Mouse (Mus musculus): ENCODE results near the gene Arhgap23. TPM values are rescaled to one million over a fixed set of nuclear protein-coding genes. Genes with fewer than 3 reads are reported as not detected.

Gene Arhgap23
- polyA plus RNA-seq, 1 experiment from 2014 or later = 12.5 TPM

DNA sequence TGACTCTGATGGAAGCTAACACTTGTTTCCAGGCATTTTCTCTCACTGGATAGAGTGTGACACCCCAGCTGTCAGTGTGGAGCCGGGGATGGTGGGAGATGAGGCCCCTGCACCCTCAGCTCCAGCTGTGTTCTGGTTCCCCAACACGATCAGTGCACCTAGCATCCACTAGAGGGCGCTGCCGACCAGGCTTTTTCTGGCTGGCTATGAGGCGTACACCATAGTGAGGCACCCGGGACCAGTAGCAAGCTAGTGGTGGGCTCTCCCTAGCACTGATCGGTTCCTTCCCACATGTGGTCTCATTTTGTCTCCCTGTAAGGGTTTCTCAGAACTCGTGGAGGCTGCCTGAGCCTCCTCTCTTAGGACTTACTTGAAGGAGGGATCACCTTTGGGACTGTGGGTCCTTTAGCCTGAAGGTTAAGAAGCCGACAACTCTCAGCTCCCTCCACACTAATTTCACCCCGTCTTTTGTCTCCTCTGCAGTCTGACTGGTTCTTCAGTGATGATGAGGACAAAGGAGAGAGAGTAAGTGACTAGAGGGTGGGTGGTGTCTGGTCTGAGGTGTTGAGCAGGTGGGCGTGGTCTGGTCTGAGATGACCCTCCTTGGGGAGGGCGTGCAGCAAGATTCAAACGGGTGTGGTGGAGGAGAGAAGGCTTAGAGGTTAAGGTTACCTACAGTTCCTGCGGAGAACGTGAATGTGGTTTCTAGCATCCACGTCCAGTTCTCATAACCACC lies 74.4 kb downstream of the Arhgap23 start:
- no peaks in the 10 kb centered on the region for H3K27me3 ChIP-seq (replicated peaks)
- H3K4me1 ChIP-seq (replicated peaks) = peaks cover 7% of the 10 kb centered on the region; the same call in 1 of the 2 replicates
- no peak overlapping the region for H3K4me2 ChIP-seq
- no peaks in the 10 kb centered on the region; the same call in 1 of the 2 replicates for H3K9me3 ChIP-seq (replicated peaks)
- 41% methylated on average over 16 of the region's 16 CpGs for WGBS
- no peak overlapping the region for H3K9ac ChIP-seq
- no peak overlapping the region for H3K4me3 ChIP-seq
- H3K36me3 ChIP-seq = peaks cover 92% of the 10 kb centered on the region
- ATAC-seq (ENCODE audit: insufficient number of reproducible peaks, low FRiP score) = peak; percentile 23; the same call in 1 of the 2 replicates
- no peak overlapping the region for H3K27ac ChIP-seq (ENCODE audit: poor library complexity, severe bottlenecking)

DNA sequence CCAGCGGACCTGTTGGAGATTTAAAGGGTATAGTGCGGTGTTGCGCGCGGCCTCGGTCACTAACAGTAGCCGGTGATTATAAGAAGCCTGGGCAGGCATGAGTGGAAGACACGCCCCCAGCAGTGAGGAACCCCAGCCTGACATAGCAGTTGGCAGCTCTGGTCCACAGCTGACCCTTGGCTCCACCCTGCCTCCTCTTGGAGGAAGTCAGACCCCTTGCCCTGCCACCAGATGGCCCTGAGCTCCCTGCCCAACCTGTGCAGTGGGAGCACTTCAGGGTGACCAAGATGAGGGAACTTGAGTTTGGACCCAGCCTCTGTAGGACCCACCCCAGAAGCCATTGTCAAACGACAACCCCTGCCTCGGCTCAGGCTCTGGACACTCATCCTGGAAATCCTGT lies 76.3 kb downstream of the Arhgap23 start:
- H3K27me3 ChIP-seq (replicated peaks) = no peaks in the 10 kb centered on the region
- no peaks in the 10 kb centered on the region; the same call in 1 of the 2 replicates for H3K9me3 ChIP-seq (replicated peaks)
- no peak overlapping the region for H3K27ac ChIP-seq (ENCODE audit: poor library complexity, severe bottlenecking)
- H3K4me1 ChIP-seq (replicated peaks) = no peaks in the 10 kb centered on the region
- no peak overlapping the region for H3K4me3 ChIP-seq
- H3K4me2 ChIP-seq = no peak overlapping the region
- peaks cover 90% of the 10 kb centered on the region for H3K36me3 ChIP-seq
- 82% methylated on average over 10 of the region's 10 CpGs for WGBS
- no peak overlapping the region for H3K9ac ChIP-seq
- peak; percentile 19; the same call in 1 of the 2 replicates for ATAC-seq (ENCODE audit: insufficient number of reproducible peaks, low FRiP score)

DNA sequence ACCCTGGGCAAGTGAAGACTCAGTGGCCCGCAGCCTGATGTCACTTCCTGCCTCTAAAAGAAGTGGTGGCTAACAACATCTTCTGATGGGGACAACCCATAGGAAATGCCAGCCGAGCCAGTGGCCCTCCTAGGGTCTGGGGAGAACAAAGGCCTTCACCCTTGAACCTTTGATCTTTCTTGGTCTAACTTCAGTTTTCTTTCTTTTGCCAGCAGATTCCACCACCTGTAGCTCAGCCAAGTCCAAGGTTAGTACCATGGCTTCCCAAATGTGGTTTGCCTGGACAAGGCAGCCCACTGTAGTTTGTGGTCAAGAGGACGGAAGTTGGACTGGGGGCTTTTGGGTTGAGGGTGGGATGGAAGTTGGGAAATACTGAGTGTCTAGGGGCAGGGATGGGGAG lies 77.5 kb downstream of the Arhgap23 start:
- Histone ChIP-seq H3K9me3 (replicated peaks) (peaks cover 3% of the 10 kb centered on the region; the same call in 1 of the 2 replicates), H3K36me3 (peaks cover 90% of the 10 kb centered on the region), H3K9ac (no peak overlapping the region), H3K27ac (ENCODE audit: poor library complexity, severe bottlenecking) (no peak overlapping the region), H3K4me2 (no peak overlapping the region), H3K27me3 (replicated peaks) (peaks cover 9% of the 10 kb centered on the region), H3K4me3 (no peak overlapping the region), H3K4me1 (replicated peaks) (no peaks in the 10 kb centered on the region)
- 81% methylated on average over 3 of the region's 3 CpGs for WGBS
- ATAC-seq (ENCODE audit: insufficient number of reproducible peaks, low FRiP score) = no peak

DNA sequence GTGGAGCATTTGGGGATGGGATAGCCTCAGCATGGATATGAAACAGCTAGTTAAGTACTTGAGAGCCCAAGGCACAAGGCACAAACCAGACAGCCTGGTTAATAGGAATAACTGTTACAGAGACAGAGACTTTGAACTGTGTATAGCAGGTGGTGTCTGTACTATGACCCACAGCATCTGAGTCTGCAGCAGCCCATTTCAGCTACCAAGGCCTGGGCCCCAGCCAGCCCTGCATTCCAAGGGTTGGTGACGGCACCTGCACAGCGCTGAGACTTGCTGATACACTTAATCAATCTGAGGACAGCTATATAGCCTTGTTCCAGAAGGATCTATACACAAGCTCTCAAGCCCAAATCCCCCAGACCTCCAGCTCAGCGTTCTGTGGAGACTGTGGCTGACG lies 82.2 kb downstream of the Arhgap23 start:
- H3K27me3 ChIP-seq (replicated peaks) = peaks cover 38% of the 10 kb centered on the region
- WGBS = 94% methylated on average over 4 of the region's 4 CpGs
- no peak overlapping the region for H3K4me2 ChIP-seq
- peaks cover 3% of the 10 kb centered on the region; the same call in 1 of the 2 replicates for H3K9me3 ChIP-seq (replicated peaks)
- H3K4me1 ChIP-seq (replicated peaks) = peaks cover 19% of the 10 kb centered on the region
- ATAC-seq (ENCODE audit: insufficient number of reproducible peaks, low FRiP score) = no peak
- no peak overlapping the region for H3K4me3 ChIP-seq
- H3K36me3 ChIP-seq = peaks cover 87% of the 10 kb centered on the region
- no peak overlapping the region for H3K27ac ChIP-seq (ENCODE audit: poor library complexity, severe bottlenecking)
- no peak overlapping the region for H3K9ac ChIP-seq

DNA sequence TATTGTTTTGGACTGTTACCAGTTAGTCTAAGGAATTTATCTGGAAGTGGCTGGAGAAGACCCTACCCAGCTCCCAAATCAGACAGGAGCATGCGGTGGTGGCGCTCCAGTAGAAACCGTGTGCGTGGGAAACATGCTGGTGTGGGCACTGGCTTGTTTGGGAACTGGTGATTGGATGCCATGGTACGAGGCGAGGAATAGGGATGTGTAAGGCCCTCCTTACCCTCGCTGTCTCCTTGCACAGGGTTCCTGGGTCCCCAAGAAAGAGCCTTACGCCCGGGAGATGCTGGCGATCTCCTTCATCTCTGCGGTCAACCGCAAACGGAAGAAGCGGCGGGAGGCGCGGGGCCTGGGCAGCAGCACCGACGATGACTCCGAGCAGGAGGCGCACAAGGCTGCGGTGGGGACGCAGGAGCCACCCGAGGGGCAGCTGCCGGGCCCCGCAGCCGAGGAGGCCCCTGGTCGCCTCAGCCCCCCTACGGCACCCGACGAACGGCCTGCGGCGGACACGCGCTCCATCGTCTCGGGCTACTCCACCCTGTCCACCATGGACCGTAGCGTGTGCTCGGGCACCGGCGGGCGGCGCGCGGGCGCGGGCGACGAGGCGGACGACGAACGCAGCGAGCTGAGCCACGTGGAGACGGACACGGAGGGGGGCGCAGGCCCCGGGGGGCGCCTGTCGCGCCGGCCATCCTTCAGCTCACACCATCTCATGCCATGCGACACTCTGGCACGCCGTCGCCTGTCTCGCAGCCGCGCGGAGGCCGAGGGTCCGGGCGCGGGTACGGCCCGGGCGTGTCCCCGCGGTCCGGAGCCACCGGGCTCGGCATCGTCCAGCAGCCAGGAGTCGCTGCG lies 84.8 kb downstream of the Arhgap23 start, which contains the start of gene 4933428G20Rik:
Gene 4933428G20Rik, minus strand, starts transcription at position 476 of the 855 bp plus-strand sequence.
- peaks cover 19% of the 10 kb centered on the region for H3K4me1 ChIP-seq (replicated peaks)
- peaks cover 65% of the 10 kb centered on the region for H3K36me3 ChIP-seq
- H3K27me3 ChIP-seq (replicated peaks) = peaks cover 38% of the 10 kb centered on the region
- H3K9ac ChIP-seq = peak within 1 kb of the TSS; percentile 27; the same call in 1 of the 2 replicates
- ATAC-seq (ENCODE audit: insufficient number of reproducible peaks, low FRiP score) = 0 out of 2 replicates have a peak, but pooled peaks have one; percentile 13
- peak within 1 kb of the TSS; percentile 59 for H3K4me2 ChIP-seq
- 0 out of 2 replicates have a peak, but pooled peaks cover 3% of the 10 kb centered on the region for H3K9me3 ChIP-seq (replicated peaks)
- H3K27ac ChIP-seq (ENCODE audit: poor library complexity, severe bottlenecking) = no peak within 1 kb of the TSS
- WGBS = 35% methylated on average over 88 of the region's 88 CpGs
- peak within 1 kb of the TSS; percentile 30 for H3K4me3 ChIP-seq

DNA sequence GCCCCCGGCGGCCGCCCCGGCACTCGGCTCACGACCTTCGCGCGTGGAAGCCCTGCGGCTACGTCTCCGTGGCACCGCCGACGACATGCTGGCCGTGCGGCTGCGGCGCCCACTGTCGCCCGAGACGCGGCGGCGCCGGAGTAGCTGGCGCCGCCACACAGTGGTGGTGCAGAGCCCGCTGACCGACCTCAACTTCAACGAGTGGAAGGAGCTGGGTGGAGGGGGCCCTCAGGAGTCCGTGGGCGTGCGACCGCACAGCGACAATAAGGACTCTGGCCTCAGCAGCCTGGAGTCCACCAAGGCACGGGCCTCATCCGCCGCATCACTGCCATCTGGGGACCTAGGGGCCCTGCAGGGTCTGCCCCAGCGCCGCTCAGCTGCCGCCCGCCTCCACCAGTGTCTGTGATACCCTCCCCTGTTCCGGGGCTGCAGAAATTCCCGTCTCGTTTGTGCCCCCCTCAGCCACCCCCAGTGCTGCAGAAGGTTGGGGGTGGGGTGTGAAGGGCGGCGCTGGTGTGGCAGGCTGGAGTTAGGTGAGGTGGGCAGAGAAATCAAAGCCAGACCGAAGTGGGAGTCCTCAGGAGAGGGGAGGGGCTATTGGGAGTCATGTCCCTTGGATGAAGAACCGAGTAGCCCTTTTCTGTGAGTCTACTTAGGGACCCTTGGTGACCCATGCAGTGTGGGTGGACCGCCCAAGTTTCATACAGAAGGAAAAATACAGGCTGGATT lies 85.6 kb downstream of the Arhgap23 start:
- Histone ChIP-seq H3K27me3 (replicated peaks) (peaks cover 38% of the 10 kb centered on the region), H3K4me2 (peak overlapping the region; percentile 59), H3K36me3 (peaks cover 57% of the 10 kb centered on the region), H3K4me1 (replicated peaks) (peaks cover 19% of the 10 kb centered on the region), H3K27ac (ENCODE audit: poor library complexity, severe bottlenecking) (no peak overlapping the region), H3K9me3 (replicated peaks) (0 out of 2 replicates have a peak, but pooled peaks cover 3% of the 10 kb centered on the region), H3K4me3 (peak overlapping the region; percentile 30), H3K9ac (peak overlapping the region; percentile 27; the same call in 1 of the 2 replicates)
- 0 out of 2 replicates have a peak, but pooled peaks have one; percentile 19 for ATAC-seq (ENCODE audit: insufficient number of reproducible peaks, low FRiP score)
- WGBS = 43% methylated on average over 51 of the region's 51 CpGs

DNA sequence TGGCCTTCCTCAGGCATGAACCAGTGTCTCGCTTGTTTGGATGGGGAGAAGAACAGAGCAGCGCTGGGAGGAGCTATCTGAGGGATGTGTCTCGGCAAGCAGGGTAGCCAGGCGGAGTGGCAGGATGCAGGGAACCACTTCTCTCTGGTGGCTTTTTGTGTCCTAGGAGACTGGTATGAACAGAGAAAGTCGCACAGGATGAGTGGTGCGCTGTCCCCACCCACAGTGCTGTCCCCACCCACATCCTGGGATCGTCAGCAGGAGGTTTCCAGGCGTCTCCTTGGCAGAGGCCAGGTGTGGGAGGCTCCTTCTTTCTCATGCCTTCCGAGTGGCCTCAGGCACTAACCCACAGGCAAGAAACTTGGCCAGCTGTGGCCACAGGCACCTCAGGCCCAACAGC lies 87.0 kb downstream of the Arhgap23 start:
- no peak overlapping the region for H3K27ac ChIP-seq (ENCODE audit: poor library complexity, severe bottlenecking)
- H3K4me2 ChIP-seq = no peak overlapping the region
- H3K27me3 ChIP-seq (replicated peaks) = peaks cover 37% of the 10 kb centered on the region
- WGBS = 42% methylated on average over 9 of the region's 9 CpGs
- H3K36me3 ChIP-seq = peaks cover 43% of the 10 kb centered on the region
- peaks cover 19% of the 10 kb centered on the region for H3K4me1 ChIP-seq (replicated peaks)
- H3K4me3 ChIP-seq = no peak overlapping the region
- 0 out of 2 replicates have a peak, but pooled peaks cover 3% of the 10 kb centered on the region for H3K9me3 ChIP-seq (replicated peaks)
- H3K9ac ChIP-seq = no peak overlapping the region
- ATAC-seq (ENCODE audit: insufficient number of reproducible peaks, low FRiP score) = peak; percentile 13; the same call in 1 of the 2 replicates

DNA sequence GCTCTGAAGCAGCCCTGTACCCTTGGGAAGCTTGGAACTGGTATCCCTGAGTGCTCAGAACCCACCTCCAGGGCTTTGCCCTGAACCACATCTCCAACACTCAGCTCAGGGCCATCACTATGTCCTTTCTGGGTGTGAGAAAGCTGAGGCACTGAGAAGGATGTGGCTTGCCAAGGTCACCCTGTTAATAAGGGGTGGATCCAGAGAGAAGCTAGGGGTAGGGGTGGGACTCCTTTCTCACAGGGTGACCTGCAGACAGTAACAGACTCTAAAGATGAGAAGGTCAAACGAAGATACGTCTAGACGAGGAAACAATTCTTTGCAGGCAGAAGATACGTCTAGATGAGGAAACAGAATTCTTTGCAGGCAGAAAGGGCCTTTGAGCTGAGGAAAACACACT lies 87.5 kb downstream of the Arhgap23 start:
- 72% methylated on average over 4 of the region's 4 CpGs for WGBS
- H3K27ac ChIP-seq (ENCODE audit: poor library complexity, severe bottlenecking) = no peak overlapping the region
- ATAC-seq (ENCODE audit: insufficient number of reproducible peaks, low FRiP score) = no peak
- H3K4me2 ChIP-seq = no peak overlapping the region
- no peaks in the 10 kb centered on the region for H3K9me3 ChIP-seq (replicated peaks)
- peaks cover 19% of the 10 kb centered on the region for H3K4me1 ChIP-seq (replicated peaks)
- H3K4me3 ChIP-seq = no peak overlapping the region
- no peak overlapping the region for H3K9ac ChIP-seq
- peaks cover 32% of the 10 kb centered on the region for H3K27me3 ChIP-seq (replicated peaks)
- peaks cover 38% of the 10 kb centered on the region for H3K36me3 ChIP-seq

DNA sequence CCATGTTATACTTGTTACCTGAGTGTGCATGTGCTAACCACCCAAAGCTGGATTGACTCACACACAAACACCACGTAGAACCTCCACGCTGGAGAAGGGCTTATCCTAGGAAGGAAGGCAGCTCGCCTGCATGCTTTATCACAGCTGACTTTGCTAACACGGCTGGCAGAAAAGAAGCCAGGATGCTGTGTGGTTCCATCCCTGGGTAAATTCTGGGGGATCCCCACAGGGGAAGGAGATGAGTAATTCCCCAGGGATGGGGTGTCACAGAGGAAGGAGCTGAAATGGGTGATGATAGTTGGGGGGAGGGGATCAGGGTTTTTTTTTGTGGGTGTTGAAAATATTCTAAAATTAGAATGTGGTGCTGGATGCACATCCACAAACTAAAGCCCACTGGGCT lies 90.5 kb downstream of the Arhgap23 start:
- Histone ChIP-seq H3K9me3 (replicated peaks) (no peaks in the 10 kb centered on the region), H3K27ac (ENCODE audit: poor library complexity, severe bottlenecking) (no peak overlapping the region), H3K4me2 (no peak overlapping the region), H3K4me1 (replicated peaks) (peaks cover 6% of the 10 kb centered on the region), H3K9ac (no peak overlapping the region), H3K36me3 (peaks cover 12% of the 10 kb centered on the region), H3K27me3 (replicated peaks) (peaks cover 17% of the 10 kb centered on the region), H3K4me3 (no peak overlapping the region)
- WGBS = 53% methylated on average over 4 of the region's 4 CpGs
- no peak for ATAC-seq (ENCODE audit: insufficient number of reproducible peaks, low FRiP score)

DNA sequence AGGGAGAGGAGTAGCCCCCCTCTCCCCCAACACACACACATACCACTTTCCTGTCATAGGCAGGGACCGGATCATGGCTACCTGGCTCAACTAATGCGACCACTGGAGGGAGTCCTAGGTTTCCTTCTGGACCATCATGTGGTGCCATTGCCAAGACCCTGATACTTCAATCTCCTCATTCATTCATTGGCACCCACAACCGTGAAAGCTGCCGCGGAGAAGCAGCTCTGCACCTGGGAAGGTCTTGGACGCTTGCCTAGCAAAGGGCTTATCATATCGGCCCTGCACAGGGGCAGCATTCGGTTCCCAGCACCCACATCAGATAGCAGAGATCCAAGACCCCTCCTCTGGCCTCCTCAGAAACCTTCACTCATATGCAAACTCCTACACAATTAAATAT lies 91.0 kb downstream of the Arhgap23 start:
- 45% methylated on average over 8 of the region's 8 CpGs for WGBS
- ATAC-seq (ENCODE audit: insufficient number of reproducible peaks, low FRiP score) = no peak

More for the DNA sequence above, 91.0 kb downstream of the Arhgap23 start:
- Histone ChIP-seq H3K4me3 (no peak overlapping the region), H3K4me1 (replicated peaks) (0 out of 2 replicates have a peak, but pooled peaks cover 6% of the 10 kb centered on the region), H3K4me2 (no peak overlapping the region), H3K9ac (no peak overlapping the region), H3K9me3 (replicated peaks) (no peaks in the 10 kb centered on the region), H3K27me3 (replicated peaks) (peaks cover 14% of the 10 kb centered on the region), H3K36me3 (peaks cover 6% of the 10 kb centered on the region), H3K27ac (ENCODE audit: poor library complexity, severe bottlenecking) (no peak overlapping the region)
